Mouse (Mus musculus) subcutaneous adipose tissue, adult 2 months (tissue): ENCODE results near the gene Synpo2l. TPM values are rescaled to one million over a fixed set of nuclear protein-coding genes. Genes with fewer than 3 reads are reported as not detected.

Experiments used
- polyA plus RNA-seq: library from polyadenylated mRNA; depleted of rRNA; stranded (reverse); fragments of >200 nt; gene quantifications from 2 replicates; pipeline ENCODE4 v1.2.3, GENCODE M21; 2012; ENCODE audit warnings: low replicate concordance; rRNA removed

Gene Synpo2l
- 0.17 and 0.35 TPM in 2 replicates for polyA plus RNA-seq

DNA sequence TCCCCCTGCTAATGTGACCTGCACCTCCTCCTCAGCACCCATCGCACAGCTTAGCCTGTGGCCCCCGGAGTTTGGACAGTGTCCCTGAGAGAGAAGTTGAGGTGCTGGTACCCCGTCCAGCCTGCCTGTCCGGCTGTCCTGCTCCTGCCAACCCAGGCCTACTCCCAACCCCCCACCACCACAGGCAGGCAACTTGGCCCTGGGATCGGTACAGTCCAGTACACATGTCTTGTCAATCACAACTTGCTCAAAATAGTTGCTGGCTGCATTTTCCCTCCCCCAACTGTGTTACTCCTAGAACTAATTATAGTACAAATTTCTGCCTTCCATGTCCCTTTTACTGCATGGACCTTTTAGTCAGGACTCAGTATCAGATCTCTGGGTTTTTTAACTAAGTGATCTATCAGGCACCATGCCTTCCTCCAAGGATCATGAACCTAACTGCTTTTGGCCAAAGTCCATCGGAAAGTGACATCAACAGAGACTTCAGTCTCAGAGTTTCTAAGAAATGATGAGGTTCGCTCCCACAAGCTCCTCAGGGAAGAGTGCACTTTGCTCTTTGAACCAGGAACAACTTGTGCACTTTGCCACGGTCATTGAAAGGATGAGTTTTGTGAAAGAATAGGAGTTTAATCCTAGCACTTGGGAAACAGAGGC is at the start of gene Synpo2l:
TSS of gene Synpo2l (minus strand) at position 201 of the 657 bp plus-strand sequence.

DNA sequence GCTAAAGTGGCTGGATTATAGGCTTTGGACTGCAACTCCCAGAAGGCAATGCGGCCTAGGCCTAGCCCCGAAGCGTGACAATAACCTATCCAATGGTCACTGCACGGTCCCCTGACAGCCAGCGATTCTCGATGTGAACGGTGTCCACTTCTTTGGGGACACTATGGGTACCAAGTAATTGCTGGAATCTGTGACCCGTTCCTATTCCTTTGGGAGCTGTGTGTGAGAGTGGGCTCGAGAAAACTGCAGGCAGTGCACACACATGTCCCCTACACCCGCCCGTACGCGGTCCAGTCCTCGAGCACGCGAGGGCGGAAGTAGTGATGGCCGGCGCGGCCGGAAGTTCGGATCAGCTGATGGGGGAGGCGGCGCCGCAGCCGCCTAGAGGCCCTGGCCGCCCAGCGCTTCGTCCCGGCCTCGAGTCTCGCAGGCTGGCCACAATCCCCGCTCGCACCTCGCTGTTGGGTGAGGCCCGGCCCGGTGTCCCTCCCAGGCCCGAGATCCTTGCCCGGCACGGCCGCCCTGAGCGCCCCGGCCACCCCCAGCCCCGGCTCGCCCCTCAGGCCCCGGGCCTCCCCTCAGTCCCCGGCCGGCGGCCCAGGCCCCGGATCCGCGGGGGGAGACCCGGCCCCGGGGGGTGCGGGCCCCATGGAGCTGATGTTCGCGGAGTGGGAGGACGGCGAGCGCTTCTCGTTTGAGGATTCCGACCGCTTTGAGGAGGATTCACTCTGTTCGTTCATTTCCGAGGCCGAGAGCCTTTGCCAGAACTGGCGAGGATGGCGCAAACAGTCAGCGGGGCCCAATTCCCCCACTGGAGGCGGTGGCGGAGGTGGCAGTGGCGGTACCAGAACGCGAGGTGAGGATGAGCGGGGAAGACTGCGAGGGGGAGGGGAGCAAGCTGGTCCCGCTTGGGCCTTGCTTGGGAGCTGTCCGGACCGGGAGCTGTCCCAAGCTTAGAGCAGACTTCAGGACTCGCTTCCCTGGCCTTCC is 39.3 kb upstream of the Synpo2l start, which contains the start of gene Zswim8:
TSS of gene Zswim8 (plus strand) at position 352 of the 990 bp plus-strand sequence.

DNA sequence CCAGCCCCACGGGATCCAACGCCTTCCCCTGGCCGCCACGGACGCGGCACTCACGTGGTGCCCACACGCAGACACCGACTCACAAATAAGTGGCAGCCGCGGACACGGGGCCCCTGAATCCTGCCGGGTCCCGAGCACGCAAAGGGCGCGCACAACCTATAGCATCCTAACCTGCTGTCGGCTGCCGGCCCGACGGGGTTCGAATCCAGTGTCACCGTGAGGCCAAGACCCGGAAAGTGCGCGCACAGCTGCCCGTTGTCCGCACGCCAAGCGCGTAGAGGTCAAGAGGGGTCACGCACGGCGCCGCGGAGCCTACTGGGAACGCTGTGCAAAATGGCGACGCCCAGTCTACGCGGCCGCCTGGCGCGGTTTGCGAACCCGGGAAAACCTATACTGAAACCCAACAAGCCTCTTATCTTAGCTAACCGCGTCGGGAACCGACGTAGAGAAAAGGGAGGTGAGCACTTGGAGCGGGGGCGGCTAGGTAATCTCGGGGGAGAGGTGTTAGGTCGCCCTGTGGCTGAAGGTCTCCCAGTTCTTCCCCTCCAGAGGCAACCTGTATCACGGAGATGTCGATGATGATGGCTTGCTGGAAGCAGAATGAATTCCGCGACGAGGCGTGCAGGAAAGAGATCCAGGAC is 34.7 kb upstream of the Synpo2l start, which contains the start of gene Chchd1:
TSS of gene Chchd1 (plus strand) at position 266 of the 641 bp plus-strand sequence.

DNA sequence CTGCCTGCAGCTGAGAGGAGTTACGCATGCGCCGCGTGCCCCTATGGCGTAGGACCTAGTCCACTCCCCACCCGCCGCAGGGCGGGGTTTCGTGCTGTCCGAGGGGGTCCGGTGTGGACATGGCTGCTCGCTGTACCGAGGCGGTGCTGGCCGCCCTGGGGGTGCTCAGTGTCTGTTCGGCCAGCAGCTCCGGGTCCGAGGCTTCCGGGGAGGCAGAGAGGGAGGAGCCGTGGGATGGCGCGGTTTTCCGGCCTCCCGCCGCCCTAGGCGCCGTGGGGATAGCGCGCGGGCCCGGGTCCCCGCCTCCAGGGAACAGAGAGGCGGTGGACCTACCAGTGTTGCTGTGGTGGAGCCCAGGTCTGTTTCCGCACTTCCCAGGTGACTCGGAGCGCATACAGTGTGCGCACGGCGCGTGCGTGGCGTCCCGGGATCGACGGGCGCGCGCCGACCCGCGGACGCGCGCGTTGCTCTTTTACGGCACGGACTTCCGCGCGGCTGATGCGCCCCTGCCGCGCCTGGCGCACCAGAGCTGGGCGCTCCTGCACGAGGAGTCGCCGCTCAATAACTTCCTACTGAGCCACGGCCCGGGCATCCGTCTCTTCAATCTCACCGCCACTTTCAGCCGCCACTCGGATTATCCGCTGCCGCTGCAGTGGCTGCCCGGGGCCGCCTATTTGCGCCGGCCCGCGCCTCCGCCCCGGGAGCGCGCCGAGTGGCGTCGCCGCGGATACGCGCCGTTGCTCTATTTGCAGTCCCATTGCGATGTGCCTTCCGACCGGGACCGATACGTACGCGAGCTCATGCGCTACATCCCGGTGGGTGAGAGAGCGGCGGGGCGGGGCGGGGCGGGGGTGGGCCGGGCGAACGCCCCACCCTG is 27.0 kb upstream of the Synpo2l start, which contains the start of gene Fut11:
TSS of gene Fut11 (plus strand) at position 85 of the 877 bp plus-strand sequence.

DNA sequence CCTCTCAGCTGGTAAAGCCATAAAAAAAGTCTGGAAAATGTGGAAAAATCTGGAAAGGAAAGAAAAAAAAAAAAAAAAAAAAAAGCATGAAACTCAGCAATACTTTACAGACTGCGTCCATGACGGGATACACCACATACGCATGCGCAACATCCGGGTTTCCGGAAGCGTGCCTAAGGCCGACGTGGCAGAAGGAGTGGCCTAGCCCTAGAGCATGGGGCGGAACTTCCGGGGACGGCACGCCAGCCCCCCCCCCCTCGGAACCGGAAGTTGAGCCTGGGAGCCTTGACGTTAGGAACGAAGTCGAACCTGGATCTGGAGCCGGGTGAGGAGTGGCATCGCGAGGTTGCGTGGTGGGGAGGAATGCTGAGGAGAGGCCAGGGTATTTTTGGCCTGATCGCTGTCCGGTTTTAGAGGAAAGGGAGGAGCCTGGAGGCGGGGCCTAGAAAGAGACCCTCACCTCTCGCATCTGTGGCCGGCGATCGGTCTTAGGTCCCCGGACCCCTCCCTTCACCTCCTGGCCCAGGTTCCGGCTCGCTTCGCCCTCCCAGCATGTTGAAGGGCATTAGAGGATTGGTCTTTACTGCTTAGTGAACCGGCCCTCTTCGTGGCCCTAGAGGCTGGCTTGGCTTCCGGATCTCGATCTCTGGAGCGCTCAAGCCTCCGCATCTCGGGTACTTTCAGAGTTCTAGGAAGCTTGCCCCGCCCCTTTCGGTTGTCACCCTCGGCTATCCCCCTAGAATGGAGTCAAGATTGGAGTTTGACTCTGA is 6.1 kb upstream of the Synpo2l start, which contains the start of gene Sec24c:
TSS of gene Sec24c (plus strand) at position 245 of the 770 bp plus-strand sequence.

DNA sequence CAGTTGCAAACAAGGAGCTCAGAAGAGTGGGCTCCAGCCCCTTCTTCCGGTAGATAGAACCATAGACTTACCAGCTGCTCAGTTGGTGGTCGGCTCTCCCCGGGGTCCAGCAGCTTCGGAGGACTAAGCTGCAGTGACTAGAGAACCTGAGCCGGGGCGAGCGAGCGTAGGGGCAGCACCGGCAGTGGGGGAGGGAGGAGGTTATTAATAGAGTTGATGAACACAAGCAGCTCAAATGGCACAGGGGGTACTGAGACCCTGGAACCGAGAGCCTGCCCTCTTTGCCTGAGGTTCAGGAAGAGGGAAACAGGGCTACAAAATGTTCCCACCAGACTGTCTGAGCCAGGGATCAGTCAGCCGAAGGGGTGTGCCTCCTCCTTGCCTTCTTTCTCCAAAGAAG is 11.8 kb downstream of the Synpo2l start, which contains the start of gene Myoz1:
TSS of gene Myoz1 (minus strand) at position 180 of the 400 bp plus-strand sequence.

DNA sequence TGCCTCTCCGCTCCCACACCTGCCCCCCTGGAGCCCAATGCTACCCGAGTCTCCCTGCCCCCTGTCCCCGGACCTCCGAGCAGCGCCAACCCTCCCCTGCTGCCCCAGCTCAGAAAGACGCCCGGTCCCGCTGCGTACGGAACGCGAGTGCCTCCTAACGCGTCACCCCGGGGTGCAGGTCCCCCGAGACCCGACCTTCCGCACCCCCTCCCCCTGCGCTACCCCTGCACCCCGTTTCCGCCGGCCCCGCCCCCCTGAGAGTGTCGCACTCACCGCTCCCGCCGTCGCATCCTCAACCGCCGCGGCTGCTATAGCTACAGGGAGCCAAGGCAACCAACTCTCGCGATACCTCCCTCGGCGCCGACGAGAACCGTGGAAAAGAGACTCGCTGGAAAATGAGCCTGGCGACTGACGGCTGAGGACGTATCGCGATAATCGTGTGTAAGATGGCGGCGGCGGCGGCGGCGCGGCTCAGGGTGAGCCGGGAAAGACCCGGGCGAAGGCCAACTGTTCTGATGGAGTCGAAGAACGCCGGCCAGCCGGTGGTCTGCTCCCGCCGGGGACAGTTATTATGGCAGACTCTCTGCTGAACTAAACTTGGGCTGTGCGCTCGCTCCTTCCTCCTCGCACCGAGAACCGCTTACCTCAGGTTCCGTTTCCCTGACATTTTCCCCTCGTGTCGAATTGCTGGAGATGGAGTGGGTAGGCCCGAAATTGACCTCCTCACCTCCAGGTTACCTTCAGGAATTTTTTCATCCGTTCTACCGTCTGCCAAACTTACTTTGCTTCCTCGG is 27.3 kb downstream of the Synpo2l start, which contains the start of gene Usp54:
TSS of gene Usp54 (minus strand) at position 420 of the 794 bp plus-strand sequence.

Other genes with a start within 250 kb of the Synpo2l start
- gene Cfap70, start 216.1 kb downstream of the Synpo2l start, polyA plus RNA-seq, result 0.04 and 0.76 TPM in 2 replicates
- 91.2 and 113 TPM in 2 replicates for gene Anxa7, start 188.2 kb downstream of the Synpo2l start, polyA plus RNA-seq
- 0.58 and 0.80 TPM in 2 replicates for gene Mss51, start 171.5 kb downstream of the Synpo2l start, polyA plus RNA-seq
- 15.0 and 19.5 TPM in 2 replicates for gene Ppp3cb, start 121.8 kb downstream of the Synpo2l start, polyA plus RNA-seq
- gene Usp54, start 27.3 kb downstream of the Synpo2l start, polyA plus RNA-seq, result 4.9 and 17.0 TPM in 2 replicates
- gene Myoz1, start 11.8 kb downstream of the Synpo2l start, polyA plus RNA-seq, result 0.12 TPM in 1 of 2 replicates, not detected in the other
- 115 and 168 TPM in 2 replicates for gene Sec24c, start 6.0 kb upstream of the Synpo2l start, polyA plus RNA-seq
- 11.9 and 26.9 TPM in 2 replicates for gene Fut11, start 26.6 kb upstream of the Synpo2l start, polyA plus RNA-seq
- 37.9 and 43.7 TPM in 2 replicates for gene Chchd1, start 34.7 kb upstream of the Synpo2l start, polyA plus RNA-seq
- gene Zswim8, start 39.2 kb upstream of the Synpo2l start, polyA plus RNA-seq, result 184 and 239 TPM in 2 replicates
- 42.1 and 61.4 TPM in 2 replicates for gene Ndst2, start 66.2 kb upstream of the Synpo2l start, polyA plus RNA-seq
- 37.1 and 54.2 TPM in 2 replicates for gene Camk2g, start 125.7 kb upstream of the Synpo2l start, polyA plus RNA-seq
- 16.1 and 53.4 TPM in 2 replicates for gene Plau, start 168.3 kb upstream of the Synpo2l start, polyA plus RNA-seq